ENCODE assay signal across 19 mouse cellular contexts in the genomic region with DNA sequence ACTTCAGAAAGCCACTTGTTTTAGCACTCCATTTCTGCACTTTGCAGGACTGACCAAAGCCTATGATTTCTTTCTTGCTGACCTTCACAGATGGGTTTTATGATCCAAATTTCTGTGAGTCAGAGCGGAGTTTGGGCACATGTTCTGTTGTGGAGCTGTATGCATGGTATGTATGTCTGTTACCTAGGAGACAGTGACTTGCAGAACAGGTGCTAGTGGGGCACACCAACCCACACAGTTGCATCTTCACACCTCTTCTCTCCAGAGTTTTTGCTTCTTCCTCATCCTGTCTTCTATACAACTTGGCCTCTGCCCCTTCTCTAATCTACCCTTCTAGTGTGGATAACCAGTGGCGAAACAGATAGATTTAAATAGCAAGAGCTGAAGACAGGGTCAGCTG.
DNase-seq lines count a peak whose midpoint lies in the region; TF ChIP-seq lines count a peak whose summit lies in the region.
"Had no signal": no experiment of that assay in that cellular context is flagged by ENCODE, and none has a peak within 500 bp of the region (broad histone marks: within the 10 kb centered on the region; RNA-seq: fewer than 3 reads in every experiment).

No protein-coding gene starts in this region.

- no peaks in the 10 kb centered on the region for H3K36me3 ChIP-seq in kidney, adult 2 months (ENCODE audit: control insufficient read depth, insufficient read depth, low read length)
- H3K36me3 ChIP-seq: embryonic facial prominence, embryonic 13.5 days; forebrain, embryonic 12.5 days; heart, embryonic 10.5 days; hindbrain, embryonic 12.5 days had no signal

- peak; percentile 28 to 57 for DNase-seq in frontal cortex, postnatal 36 days (ENCODE audit: low spot score in 2 of 2)
- DNase-seq in frontal cortex, postnatal 14 days (ENCODE audit: low spot score in 2 of 2): no peak
- peak; percentile 24 to 61 for DNase-seq in left cerebral cortex, postnatal 14 days (ENCODE audit: low spot score in 2 of 2)
- DNase-seq in left cerebral cortex, postnatal 10 days (ENCODE audit: extremely low spot score in 1 of 2, low spot score in 2 of 2): no peak
- peak; percentile 74 for DNase-seq in brain, adult 2 months (ENCODE audit: low read depth, low spot score)
- DNase-seq in right cerebral cortex, postnatal 36 days (ENCODE audit: low spot score in 2 of 2): peak; percentile 39 to 45
- DNase-seq in kidney, adult 2 months: no peak
- DNase-seq: adrenal gland, postnatal 14 days; cerebellum, adult 18-20 months; cerebellum, adult 9-11 months; cerebellum, postnatal 36 days; gastrocnemius, postnatal 10 days; heart, adult 18-20 months; heart, postnatal 10 days; heart, postnatal 4 days had no signal

- H3K27ac ChIP-seq in kidney, adult 2 months (ENCODE audit: insufficient read depth, low read depth, low read length): no peak overlapping the region
- H3K27ac ChIP-seq: embryonic facial prominence, embryonic 13.5 days; forebrain, embryonic 12.5 days; heart, embryonic 10.5 days; hindbrain, embryonic 12.5 days had no signal

- intact Hi-C loops in left cerebral cortex, postnatal 14 days (cut with DNase I): no loop called here
- intact Hi-C loops in left cerebral cortex, postnatal 10 days (cut with DNase I): no loop called here

- H3K4me3 ChIP-seq in kidney, adult 2 months (ENCODE audit: insufficient read depth, low read depth, low read length): no peak overlapping the region
- H3K4me3 ChIP-seq: embryonic facial prominence, embryonic 13.5 days; forebrain, embryonic 12.5 days; heart, embryonic 10.5 days; hindbrain, embryonic 12.5 days had no signal

- H3K4me1 ChIP-seq in kidney, adult 2 months (ENCODE audit: control insufficient read depth, insufficient read depth, low read length): no peaks in the 10 kb centered on the region
- H3K4me1 ChIP-seq: embryonic facial prominence, embryonic 13.5 days; forebrain, embryonic 12.5 days; heart, embryonic 10.5 days; hindbrain, embryonic 12.5 days had no signal

- H3K27me3 ChIP-seq in kidney, adult 2 months (replicated peaks; ENCODE audit: control insufficient read depth, insufficient read depth, low read length): no peaks in the 10 kb centered on the region
- H3K27me3 ChIP-seq: embryonic facial prominence, embryonic 13.5 days; forebrain, embryonic 12.5 days; hindbrain, embryonic 12.5 days had no signal

- TF ChIP-seq CTCF in kidney, adult 2 months (conservative IDR thresholded peaks at IDR 0.05; ENCODE audit: insufficient read depth, insufficient read length, low read depth, low read length): no peak

- TF ChIP-seq POLR2A in kidney, adult 2 months (IDR thresholded peaks at IDR 0.05; ENCODE audit: low read depth, low read length): no peak

- 83% methylated on average over 2 of the region's 2 CpGs for WGBS in kidney, adult 2 months

Comparison
In these comparisons a context has a peak if more than half of its experiments do, and no peak if none do; other contexts are left out.
1. DNase-seq: peak in frontal cortex, postnatal 36 days (2 of 2), left cerebral cortex, postnatal 14 days (2 of 2), brain, adult 2 months (single experiment) and right cerebral cortex, postnatal 36 days (2 of 2); none in frontal cortex, postnatal 14 days (0 of 2), left cerebral cortex, postnatal 10 days (0 of 2) and kidney, adult 2 months (single experiment).